Mouse (Mus musculus): ENCODE results near the gene Anxa3. TPM values are rescaled to one million over a fixed set of nuclear protein-coding genes. Genes with fewer than 3 reads are reported as not detected.

Anxa3 gene
- total RNA-seq (2014; fragmentation: Nextera tagmentation) (313 and 403 TPM in 2 replicates), total RNA-seq (2017) (343 and 367 TPM in 2 replicates)

- ATAC-seq (replicated peaks; ENCODE audit: poor library complexity, severe bottlenecking): peak; percentile 73
Measured at GRCm38 (mm10) chr5:96792936-96793718, at the start of gene Anxa3. Anxa3 (plus strand) TSS chr5:96793339.

- no peak for ATAC-seq (replicated peaks; ENCODE audit: poor library complexity, severe bottlenecking)
Measured at GRCm38 (mm10) chr5:96747195-96747984, 45.7 kb upstream of the Anxa3 start.

- no peak for ATAC-seq (replicated peaks; ENCODE audit: poor library complexity, severe bottlenecking)
Measured at GRCm38 (mm10) chr5:96757615-96758014, 35.5 kb upstream of the Anxa3 start.

GRCm38 (mm10) chr5:96762021-96762420, 31.1 kb upstream of the Anxa3 start:
- peak; percentile 82 for ATAC-seq (replicated peaks; ENCODE audit: poor library complexity, severe bottlenecking)

- ATAC-seq (replicated peaks; ENCODE audit: poor library complexity, severe bottlenecking): peak; percentile 83
Measured at GRCm38 (mm10) chr5:96768846-96769471, 24.2 kb upstream of the Anxa3 start.

GRCm38 (mm10) chr5:96783506-96784288, 9.4 kb upstream of the Anxa3 start:
- ATAC-seq (replicated peaks; ENCODE audit: poor library complexity, severe bottlenecking): no peak; the same call in 1 of the 2 replicates

- no peak for ATAC-seq (replicated peaks; ENCODE audit: poor library complexity, severe bottlenecking)
Measured at GRCm38 (mm10) chr5:96785096-96785495, 8.0 kb upstream of the Anxa3 start.

- ATAC-seq (replicated peaks; ENCODE audit: poor library complexity, severe bottlenecking): peak; percentile 56
Measured at GRCm38 (mm10) chr5:96792422-96792821, 717 bp upstream of the Anxa3 start.

- peak; percentile 59 for ATAC-seq (replicated peaks; ENCODE audit: poor library complexity, severe bottlenecking)
Measured at GRCm38 (mm10) chr5:96793953-96794635, 955 bp downstream of the Anxa3 start.

GRCm38 (mm10) chr5:96795752-96796151, 2.6 kb downstream of the Anxa3 start:
- ATAC-seq (replicated peaks; ENCODE audit: poor library complexity, severe bottlenecking): no peak

- no peak for ATAC-seq (replicated peaks; ENCODE audit: poor library complexity, severe bottlenecking)
Measured at GRCm38 (mm10) chr5:96797465-96797864, 4.3 kb downstream of the Anxa3 start.

- ATAC-seq (replicated peaks; ENCODE audit: poor library complexity, severe bottlenecking): no peak
Measured at GRCm38 (mm10) chr5:96799165-96799564, 6.0 kb downstream of the Anxa3 start.

- ATAC-seq (replicated peaks; ENCODE audit: poor library complexity, severe bottlenecking): peak; percentile 62
Measured at GRCm38 (mm10) chr5:96799969-96800368, 6.8 kb downstream of the Anxa3 start.

GRCm38 (mm10) chr5:96802185-96802584, 9.0 kb downstream of the Anxa3 start:
- no peak for ATAC-seq (replicated peaks; ENCODE audit: poor library complexity, severe bottlenecking)

- ATAC-seq (replicated peaks; ENCODE audit: poor library complexity, severe bottlenecking): no peak
Measured at GRCm38 (mm10) chr5:96803091-96803490, 10.0 kb downstream of the Anxa3 start.

GRCm38 (mm10) chr5:96804304-96804703, 11.2 kb downstream of the Anxa3 start:
- no peak for ATAC-seq (replicated peaks; ENCODE audit: poor library complexity, severe bottlenecking)

- no peak for ATAC-seq (replicated peaks; ENCODE audit: poor library complexity, severe bottlenecking)
Measured at GRCm38 (mm10) chr5:96804813-96805212, 11.7 kb downstream of the Anxa3 start.

- ATAC-seq (replicated peaks; ENCODE audit: poor library complexity, severe bottlenecking): no peak
Measured at GRCm38 (mm10) chr5:96810620-96811019, 17.5 kb downstream of the Anxa3 start.

GRCm38 (mm10) chr5:96824769-96825327, 31.7 kb downstream of the Anxa3 start:
- no peak for ATAC-seq (replicated peaks; ENCODE audit: poor library complexity, severe bottlenecking)
